Mouse (Mus musculus): Measurements from ENCODE around the gene Spp2.

Gene Spp2

GRCm38 (mm10) chr1:88406807-88407198, at the start of gene Spp2:
Spp2 (plus strand) TSS chr1:88406961.
- no peak for DNase-seq (ENCODE audit: low spot score)

- no peak for DNase-seq (ENCODE audit: low spot score)
Measured at GRCm38 (mm10) chr1:88357458-88358090, 49.2 kb upstream of the Spp2 start.

- DNase-seq (ENCODE audit: low spot score) = no peak
Measured at GRCm38 (mm10) chr1:88358102-88358654, 48.6 kb upstream of the Spp2 start.

DNA sequence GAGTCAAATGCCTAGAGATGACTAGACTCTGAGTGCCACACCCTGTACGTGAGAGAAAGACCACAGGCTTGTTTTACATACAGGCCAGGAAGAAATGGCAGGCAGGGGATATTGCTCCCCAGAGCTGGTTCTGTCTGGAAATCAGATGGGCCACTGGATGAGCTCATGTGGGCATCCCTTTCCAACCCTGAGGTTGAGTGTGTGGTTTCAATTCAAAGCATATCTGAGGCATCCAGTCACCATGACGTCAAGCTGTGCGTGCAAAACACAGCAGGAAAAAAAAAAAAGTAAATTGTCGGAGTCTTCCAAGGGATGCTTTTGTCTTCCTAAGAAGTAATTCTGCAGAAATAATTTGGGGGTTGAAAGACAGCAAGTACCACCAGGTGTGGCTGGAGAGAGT, 45.7 kb upstream of the Spp2 start:
- DNase-seq (ENCODE audit: low spot score) = no peak

DNA sequence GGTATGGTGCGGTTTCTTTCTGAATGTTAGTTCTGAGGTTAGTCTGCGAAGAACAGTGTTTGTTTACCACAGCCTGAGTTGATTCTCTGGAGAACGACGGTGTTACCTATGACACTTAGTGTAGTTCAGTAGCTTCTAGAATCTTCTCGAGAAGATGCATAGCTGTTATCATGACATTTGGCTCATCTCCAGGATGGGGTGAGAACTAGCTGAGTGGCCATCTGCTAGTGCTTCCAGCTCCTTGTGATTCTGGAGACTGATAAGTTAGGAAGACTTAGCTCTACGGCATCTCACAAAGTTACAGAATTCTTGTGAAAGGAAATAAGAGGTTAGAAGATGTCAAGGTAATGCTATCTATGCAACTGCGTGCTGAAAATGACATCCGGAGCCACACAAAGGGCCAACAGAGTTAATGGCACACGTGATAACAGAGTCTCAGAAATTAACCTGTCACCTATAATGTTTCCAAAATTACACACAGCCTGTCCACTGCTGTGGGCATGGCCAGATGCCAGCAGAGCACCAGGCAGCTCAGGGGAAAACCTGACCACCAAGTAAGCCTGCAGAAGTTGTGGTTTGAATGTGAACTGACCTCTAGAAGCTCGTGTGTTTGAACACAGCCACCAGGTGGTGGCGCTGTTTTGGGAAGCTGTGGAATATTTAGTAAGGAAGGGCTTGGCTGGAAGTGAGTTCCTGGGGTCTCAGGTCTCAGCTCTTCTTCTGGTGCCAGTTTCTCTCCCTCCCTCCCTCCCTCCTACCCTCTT, 39.7 kb upstream of the Spp2 start:
- no peak for DNase-seq (ENCODE audit: low spot score)

GRCm38 (mm10) chr1:88378446-88378845, 28.3 kb upstream of the Spp2 start:
- DNase-seq (ENCODE audit: low spot score) = no peak

DNA sequence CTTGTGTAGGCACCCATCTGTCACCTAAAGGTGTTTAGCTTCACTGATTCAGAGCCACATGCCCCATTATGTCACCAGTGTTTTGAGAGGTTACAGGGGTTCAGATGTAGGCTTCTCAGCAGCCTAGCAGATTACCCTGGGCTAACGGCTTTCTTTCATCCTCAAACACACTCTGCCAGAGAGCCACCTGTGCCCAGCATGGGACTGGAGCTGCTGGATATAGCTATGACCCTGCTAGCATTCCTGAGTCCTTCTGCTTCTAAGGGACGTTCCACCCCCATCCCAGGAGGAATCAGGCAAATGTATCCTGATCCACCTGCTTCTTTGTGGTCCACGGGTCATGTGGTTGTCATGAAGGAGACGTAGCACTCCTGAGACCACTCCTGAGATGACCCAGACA, 15.1 kb upstream of the Spp2 start:
- DNase-seq (ENCODE audit: low spot score) = no peak

- no peak for DNase-seq (ENCODE audit: low spot score)
Measured at GRCm38 (mm10) chr1:88393321-88393720, 13.4 kb upstream of the Spp2 start.

GRCm38 (mm10) chr1:88403378-88403777, 3.4 kb upstream of the Spp2 start:
- DNase-seq (ENCODE audit: low spot score) = no peak

GRCm38 (mm10) chr1:88406078-88406806, 519 bp upstream of the Spp2 start:
- DNase-seq (ENCODE audit: low spot score) = no peak

GRCm38 (mm10) chr1:88408340-88408739, 1.6 kb downstream of the Spp2 start:
- DNase-seq (ENCODE audit: low spot score) = no peak

- no peak for DNase-seq (ENCODE audit: low spot score)
Measured at GRCm38 (mm10) chr1:88412013-88412412, 5.3 kb downstream of the Spp2 start.

DNA sequence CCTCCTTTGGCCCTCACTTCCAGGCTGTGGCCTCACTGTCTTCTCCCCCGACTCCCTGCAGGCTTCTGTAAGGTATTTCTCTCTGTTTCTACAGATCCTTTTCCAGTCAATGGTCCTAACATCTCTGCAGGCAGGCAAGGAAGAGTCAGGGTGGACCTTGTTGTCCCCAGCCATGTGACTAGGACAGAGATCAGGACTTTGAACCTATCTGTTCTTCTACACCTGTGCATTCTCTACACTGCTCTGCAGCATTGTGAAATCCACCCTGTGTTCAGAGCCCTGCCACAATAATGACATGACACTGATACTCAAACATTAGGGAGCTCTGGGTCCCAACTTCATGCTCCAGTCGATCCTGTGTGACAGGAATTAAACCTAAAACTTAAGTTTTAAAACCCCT, 12.2 kb downstream of the Spp2 start:
- no peak for DNase-seq (ENCODE audit: low spot score)

DNA sequence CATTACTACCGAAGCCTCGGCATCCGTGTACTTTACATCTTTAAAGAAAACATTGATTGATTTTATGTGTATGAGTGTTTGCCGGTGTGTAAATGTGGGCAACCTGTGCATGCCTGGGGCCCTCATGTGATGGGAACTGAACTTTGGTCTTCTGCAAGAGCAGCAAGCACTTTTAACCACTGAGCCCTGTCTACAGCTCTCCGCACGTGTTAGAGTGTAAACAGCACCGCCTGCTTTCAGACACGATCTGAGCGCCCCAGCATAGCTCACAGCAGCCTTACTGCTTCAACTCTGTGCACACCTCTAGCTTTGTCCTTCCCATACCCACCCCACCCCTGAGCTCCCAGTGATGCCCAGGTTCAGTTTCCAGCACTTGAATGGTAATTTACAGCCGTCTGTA, 15.3 kb downstream of the Spp2 start:
- DNase-seq (ENCODE audit: low spot score) = no peak

- DNase-seq (ENCODE audit: low spot score) = no peak
Measured at GRCm38 (mm10) chr1:88422846-88423395, 16.2 kb downstream of the Spp2 start.

DNA sequence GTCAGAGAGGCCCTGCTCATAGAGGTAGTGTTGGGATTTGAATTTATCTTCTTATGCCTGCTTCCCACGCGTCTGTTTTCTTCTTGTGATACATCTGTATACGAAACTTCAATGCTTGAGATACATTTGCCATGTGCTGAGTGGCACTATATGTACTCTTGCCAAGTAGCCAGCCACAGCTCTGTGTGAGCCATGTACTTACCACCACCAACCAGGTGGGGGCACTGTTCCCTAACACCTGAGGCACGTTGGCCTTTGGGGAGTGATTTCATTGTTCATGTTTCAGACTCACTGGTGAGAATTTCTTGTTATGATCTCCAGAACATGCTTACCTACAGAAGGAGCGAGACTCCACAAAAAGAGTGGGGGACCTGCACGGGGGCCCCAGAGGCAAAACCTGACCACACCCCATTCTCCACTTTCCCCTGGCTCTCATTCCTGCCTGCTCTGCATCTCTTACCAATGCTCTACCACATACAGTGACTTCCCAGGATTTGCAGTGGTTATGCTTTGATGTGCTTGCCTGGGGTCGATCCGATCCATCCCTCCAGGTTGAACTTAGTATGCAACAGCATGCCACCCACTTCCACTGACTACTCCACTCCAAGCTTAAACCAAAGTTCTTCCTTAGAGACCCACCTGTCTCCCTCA, 18.0 kb downstream of the Spp2 start:
- DNase-seq (ENCODE audit: low spot score) = peak; percentile 44

GRCm38 (mm10) chr1:88427987-88428741, 21.4 kb downstream of the Spp2 start:
- no peak for DNase-seq (ENCODE audit: low spot score)

GRCm38 (mm10) chr1:88429413-88429812, 22.7 kb downstream of the Spp2 start:
- DNase-seq (ENCODE audit: low spot score) = no peak

GRCm38 (mm10) chr1:88431262-88431661, 24.5 kb downstream of the Spp2 start:
- DNase-seq (ENCODE audit: low spot score) = no peak

GRCm38 (mm10) chr1:88432601-88433000, 25.8 kb downstream of the Spp2 start:
- DNase-seq (ENCODE audit: low spot score) = no peak

Data from spleen, adult 12 weeks (tissue).